32 mouse cellular contexts compared by ENCODE assay signal in genomic region chr5:76993174-76993814, GRCm38 (mm10). TPM values are rescaled to one million over a fixed set of nuclear protein-coding genes. Genes with fewer than 3 reads are reported as not detected.
DNase-seq lines count a peak whose midpoint lies in the region; ATAC-seq lines count a peak whose summit lies in the region.
"Had no signal": no experiment of that assay in that cellular context is flagged by ENCODE, and none has a peak within 500 bp of the region (broad histone marks: within the 10 kb centered on the region; RNA-seq: fewer than 3 reads in every experiment).

No protein-coding gene starts in this region.

- peaks cover 46% of the 10 kb centered on the region for H3K4me1 ChIP-seq in liver, embryonic 13.5 days (replicated peaks)
- H3K4me1 ChIP-seq: hindbrain, embryonic 15.5 days; limb, embryonic 15.5 days had no signal

- no peaks in the 10 kb centered on the region for H3K27me3 ChIP-seq in liver, embryonic 13.5 days
- H3K27me3 ChIP-seq: hindbrain, embryonic 15.5 days; limb, embryonic 15.5 days; Patski had no signal

- H3K4me3 ChIP-seq in liver, embryonic 13.5 days (replicated peaks), result no peak overlapping the region
- H3K4me3 ChIP-seq: hindbrain, embryonic 15.5 days; left cerebral cortex, adult 2 months; limb, embryonic 15.5 days had no signal

- intact Hi-C loops in heart, postnatal 36 days (cut with DNase I), result no loop called here

- no peaks in the 10 kb centered on the region for H3K9me3 ChIP-seq in liver, embryonic 13.5 days (replicated peaks)
- H3K9me3 ChIP-seq: hindbrain, embryonic 15.5 days; limb, embryonic 15.5 days had no signal

- peaks cover 84% of the 10 kb centered on the region for H3K36me3 ChIP-seq in liver, embryonic 13.5 days

- peak overlapping the region; percentile 43 for H3K9ac ChIP-seq in liver, embryonic 13.5 days
- H3K9ac ChIP-seq: hindbrain, embryonic 15.5 days; limb, embryonic 15.5 days had no signal

- peak; percentile 41 for DNase-seq in heart, adult 11 months
- DNase-seq in heart, postnatal 36 days, result no peak
- DNase-seq in c-Kit-positive CD71-positive TER-119-positive erythroid progenitor cells, embryonic 14.5 days (ENCODE audit: low spot score), result peak; percentile 73
- DNase-seq in liver, embryonic 13.5 days, result peak; percentile 71
- DNase-seq in lung, postnatal 4 days, result no peak
- DNase-seq in yolk sac, embryonic 10.5 days (ENCODE audit: low spot score), result no peak
- DNase-seq: adrenal gland, adult 8-10 months; cerebellum, postnatal 14 days; gastrocnemius, postnatal 25 days; kidney, adult 2 months; left cerebral cortex, postnatal 4 days; right cerebral cortex, postnatal 4 days; thymus, postnatal 14 days had no signal

- peak overlapping the region; percentile 26; the same call in 1 of the 2 replicates for H3K4me2 ChIP-seq in liver, embryonic 13.5 days
- H3K4me2 ChIP-seq: hindbrain, embryonic 15.5 days; limb, embryonic 15.5 days; midbrain, embryonic 11.5 days had no signal

- WGBS in liver, embryonic 13.5 days (ENCODE audit: insufficient replicate concordance), result 51% methylated on average over 5 of the region's 5 CpGs

- H3K27ac ChIP-seq in liver, embryonic 13.5 days, result peak overlapping the region; percentile 89
- H3K27ac ChIP-seq: hindbrain, embryonic 15.5 days; kidney, postnatal 0 days; left cerebral cortex, adult 2 months; limb, embryonic 15.5 days; macrophage had no signal

- peak; percentile 96 for ATAC-seq in liver, embryonic 13.5 days (ENCODE audit: low read depth)
- ATAC-seq in megakaryocyte-erythroid progenitor cell, adult 5-6 weeks (replicated peaks; ENCODE audit: low FRiP score, low TSS enrichment, poor library complexity, severe bottlenecking), result peak; percentile 69
- no peak for ATAC-seq in activated CD4-positive, CD25-positive, alpha-beta regulatory T cell, adult 4 months
- ATAC-seq: forebrain, embryonic 16.5 days; Patski had no signal

RNA-seq across cellular contexts. Expression of gene Arl9, which starts 10.6 kb away (rescaled TPM):
- total RNA-seq in heart, postnatal 36 days (2021), result not detected
- 0.32 TPM in 1 of 2 replicates, not detected in the other for polyA plus RNA-seq in liver, embryonic 13.5 days (2015; fragmentation: Nextera tagmentation; extraction: Ambion mirVana)
- 4.7 TPM in 1 of 2 replicates, not detected in the other for total RNA-seq in megakaryocyte-erythroid progenitor cell, adult 5-6 weeks (2014; fragmentation: Nextera tagmentation)
- total RNA-seq in megakaryocyte-erythroid progenitor cell, adult 5-6 weeks (2017), result not detected in 2 replicates
- not detected for polyA plus RNA-seq in activated CD4-positive, CD25-positive, alpha-beta regulatory T cell, adult 4 months (2017; shearing (Covaris generic))
- total RNA-seq: adrenal gland, adult 8-10 months; gastrocnemius, postnatal 25 days; heart, adult 8-10 months; heart, postnatal 25 days; layer of hippocampus, postnatal 10 days; left cerebral cortex, adult 2 months; midbrain, postnatal 0 days had no signal
- polyA plus RNA-seq: embryonic facial prominence, embryonic 14.5 days; forebrain, embryonic 16.5 days; heart, embryonic 14.5 days; hindbrain, embryonic 15.5 days; intestine, embryonic 14.5 days; kidney, postnatal 0 days; limb, embryonic 15.5 days; macrophage; midbrain, postnatal 0 days; neural tube, embryonic 14.5 days had no signal

RNA-seq across cellular contexts. Expression of gene Srp72, which starts 18.8 kb away (rescaled TPM):
- total RNA-seq in heart, postnatal 36 days (2021), result 10 to 100 TPM; 56.2 to 63.0 TPM
- polyA plus RNA-seq in liver, embryonic 13.5 days (2015; fragmentation: Nextera tagmentation; extraction: Ambion mirVana), result 54.6 and 55.9 TPM in 2 replicates
- total RNA-seq in megakaryocyte-erythroid progenitor cell, adult 5-6 weeks (2014; fragmentation: Nextera tagmentation), result 143 and 165 TPM in 2 replicates
- 199 and 258 TPM in 2 replicates for total RNA-seq in megakaryocyte-erythroid progenitor cell, adult 5-6 weeks (2017)
- polyA plus RNA-seq in activated CD4-positive, CD25-positive, alpha-beta regulatory T cell, adult 4 months (2017; shearing (Covaris generic)), result 100 to 1,000 TPM; 123 to 144 TPM

RNA-seq across cellular contexts. Expression of gene Thegl, which starts 22.5 kb away (rescaled TPM):
- total RNA-seq in heart, postnatal 36 days (2021), result not detected
- polyA plus RNA-seq in liver, embryonic 13.5 days (2015; fragmentation: Nextera tagmentation; extraction: Ambion mirVana), result 0.38 and 0.40 TPM in 2 replicates
- 1.0 TPM in 1 of 2 replicates, not detected in the other for total RNA-seq in megakaryocyte-erythroid progenitor cell, adult 5-6 weeks (2014; fragmentation: Nextera tagmentation)
- total RNA-seq in megakaryocyte-erythroid progenitor cell, adult 5-6 weeks (2017), result 0.53 and 1.6 TPM in 2 replicates
- polyA plus RNA-seq in activated CD4-positive, CD25-positive, alpha-beta regulatory T cell, adult 4 months (2017; shearing (Covaris generic)), result not detected
- total RNA-seq: gastrocnemius, postnatal 25 days; heart, adult 8-10 months; heart, postnatal 25 days had no signal
- polyA plus RNA-seq: heart, embryonic 14.5 days; kidney, adult 2 months; large intestine, adult 2 months; macrophage; midbrain, embryonic 11.5 days; Patski had no signal

RNA-seq across cellular contexts. Expression of gene Ppat, which starts 41.9 kb away (rescaled TPM):
- total RNA-seq in heart, postnatal 36 days (2021), result 10 to 100 TPM; 10.9 to 23.1 TPM
- 38.5 and 45.7 TPM in 2 replicates for polyA plus RNA-seq in liver, embryonic 13.5 days (2015; fragmentation: Nextera tagmentation; extraction: Ambion mirVana)
- 63.2 and 82.8 TPM in 2 replicates for total RNA-seq in megakaryocyte-erythroid progenitor cell, adult 5-6 weeks (2014; fragmentation: Nextera tagmentation)
- total RNA-seq in megakaryocyte-erythroid progenitor cell, adult 5-6 weeks (2017), result 121 and 133 TPM in 2 replicates
- polyA plus RNA-seq in activated CD4-positive, CD25-positive, alpha-beta regulatory T cell, adult 4 months (2017; shearing (Covaris generic)), result 10 to 100 TPM; 27.9 to 35.6 TPM

RNA-seq across cellular contexts. Expression of gene Paics, which starts 42.2 kb away (rescaled TPM):
- total RNA-seq in heart, postnatal 36 days (2021), result 100 to 1,000 TPM; 159 to 162 TPM
- polyA plus RNA-seq in liver, embryonic 13.5 days (2015; fragmentation: Nextera tagmentation; extraction: Ambion mirVana), result 216 and 252 TPM in 2 replicates
- 238 and 301 TPM in 2 replicates for total RNA-seq in megakaryocyte-erythroid progenitor cell, adult 5-6 weeks (2014; fragmentation: Nextera tagmentation)
- total RNA-seq in megakaryocyte-erythroid progenitor cell, adult 5-6 weeks (2017), result 403 and 467 TPM in 2 replicates
- 100 to 1,000 TPM; 185 to 199 TPM for polyA plus RNA-seq in activated CD4-positive, CD25-positive, alpha-beta regulatory T cell, adult 4 months (2017; shearing (Covaris generic))

Comparison
In these comparisons a context has a peak if more than half of its experiments do, and no peak if none do; other contexts are left out.
1. DNase-seq: peak in heart, adult 11 months (single experiment), c-Kit-positive CD71-positive TER-119-positive erythroid progenitor cells, embryonic 14.5 days (single experiment) and liver, embryonic 13.5 days (single experiment); none in heart, postnatal 36 days (0 of 2), lung, postnatal 4 days (0 of 2) and yolk sac, embryonic 10.5 days (single experiment).